Mouse (Mus musculus): Measurements from ENCODE around the gene Gldc.

Gldc gene

GRCm38 (mm10) chr19:30109122-30109521 lies 66.1 kb downstream of the Gldc start:
- no peak for DNase-seq (ENCODE audit: extremely low spot score, low read depth, low spot score)

DNA sequence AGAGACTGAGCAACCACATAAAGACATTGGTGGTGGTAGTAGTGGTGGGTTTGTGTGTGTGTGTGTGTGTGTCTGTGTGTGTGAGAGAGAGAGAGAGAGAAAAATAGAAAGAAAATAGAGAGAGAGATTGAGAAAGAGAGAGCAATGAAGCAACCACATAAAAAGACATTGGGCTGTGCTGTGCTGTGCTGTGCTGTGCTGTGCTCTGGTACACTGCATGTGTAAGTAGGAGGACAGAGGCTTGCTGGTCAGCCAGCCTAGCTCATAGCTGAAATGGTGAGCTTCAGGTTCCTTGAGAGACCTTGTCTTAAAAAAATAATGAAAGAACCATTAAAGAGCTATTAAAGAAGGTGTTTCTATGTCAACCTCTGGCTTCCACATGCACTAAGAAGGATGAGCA lies 66.6 kb downstream of the Gldc start:
- no peak for DNase-seq (ENCODE audit: extremely low spot score, low read depth, low spot score)

DNA sequence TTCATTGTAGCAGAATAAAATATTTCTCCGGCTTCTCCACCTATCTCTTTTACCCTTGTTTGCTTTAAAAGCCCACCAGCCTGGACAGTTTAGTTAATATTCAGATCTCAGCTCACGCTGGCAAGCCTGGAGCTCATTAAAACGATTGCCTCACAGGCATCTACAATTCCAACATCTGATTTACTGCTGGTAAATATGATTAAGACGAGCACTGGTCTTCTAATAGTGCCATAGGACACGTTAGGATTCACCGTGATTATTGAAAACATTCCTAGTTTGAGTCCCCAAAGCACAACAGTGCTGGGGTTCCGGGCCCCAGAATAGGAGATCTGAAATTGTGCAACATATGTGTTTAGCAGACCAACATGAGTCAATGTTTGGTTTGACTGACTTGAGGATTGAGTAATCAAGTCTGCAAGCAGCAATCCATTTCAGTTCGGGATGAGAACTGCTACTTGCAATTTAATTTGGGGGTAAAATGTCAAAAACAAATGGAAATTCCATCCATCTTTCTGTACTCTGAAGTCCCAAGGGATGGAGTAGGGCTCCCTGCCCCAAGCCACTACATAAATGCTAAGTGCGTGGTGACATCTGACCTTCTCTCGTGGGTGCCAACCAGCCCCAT lies 67.9 kb downstream of the Gldc start:
- no peak for DNase-seq (ENCODE audit: extremely low spot score, low read depth, low spot score)

DNA sequence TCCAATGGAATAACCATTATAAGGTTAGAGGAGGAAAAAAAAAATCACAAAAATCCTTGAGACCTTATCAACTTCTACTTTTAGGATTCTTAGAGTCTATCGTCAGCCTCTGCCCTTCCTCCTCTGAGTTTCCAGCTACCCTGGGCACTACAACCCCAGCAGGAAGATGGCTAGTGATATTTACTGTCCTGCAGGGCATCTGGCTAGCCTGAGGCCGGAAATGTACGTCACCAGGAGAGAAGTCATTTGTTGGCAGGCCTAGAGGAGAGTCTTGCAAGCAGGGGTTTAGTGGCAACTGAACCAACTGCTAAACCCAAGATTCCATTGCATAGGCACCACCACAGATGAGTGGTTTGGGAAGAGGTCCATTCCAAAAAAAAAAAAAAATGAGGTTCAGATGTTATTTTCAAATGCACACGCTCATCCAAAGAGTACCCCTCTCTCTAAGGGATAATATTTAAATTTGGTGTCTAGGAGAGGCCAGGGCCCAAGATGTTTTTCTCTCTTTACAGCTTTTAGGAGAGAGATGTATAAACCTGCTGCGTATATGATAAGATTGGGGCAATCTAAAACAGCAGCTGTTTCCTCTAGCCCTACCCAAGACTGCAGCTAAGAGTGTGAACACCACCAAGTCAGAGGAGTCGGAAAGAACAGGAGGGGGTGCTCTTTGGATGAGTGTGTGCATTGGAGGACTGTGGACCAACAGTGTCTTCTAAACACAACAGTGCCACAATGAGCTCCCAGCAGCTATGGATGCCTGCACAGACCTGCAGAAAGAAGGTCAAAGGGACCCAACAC lies 70.0 kb downstream of the Gldc start:
- DNase-seq (ENCODE audit: extremely low spot score, low read depth, low spot score) = no peak

DNA sequence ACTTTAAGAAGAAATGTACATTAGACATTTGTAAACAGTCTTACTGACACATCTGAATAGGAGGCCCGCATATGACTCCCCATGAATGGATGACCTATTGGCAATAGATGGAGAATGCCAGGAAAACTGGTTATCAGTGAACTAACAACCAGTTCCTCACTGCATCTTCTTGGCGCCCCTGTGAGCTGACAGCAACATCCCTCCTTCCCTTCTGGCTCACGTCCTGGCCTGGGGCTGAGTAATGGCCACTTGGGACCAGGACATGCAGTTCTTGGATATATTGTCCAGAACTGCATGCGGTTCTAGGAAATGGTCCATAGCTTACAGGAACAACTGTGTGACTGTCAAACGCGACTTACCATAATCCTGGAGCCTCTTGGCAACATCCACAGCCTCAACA lies 72.6 kb downstream of the Gldc start:
- DNase-seq (ENCODE audit: extremely low spot score, low read depth, low spot score) = no peak

- no peak for DNase-seq (ENCODE audit: extremely low spot score, low read depth, low spot score)
These were observed 74.7 kb downstream of the Gldc start for GRCm38 (mm10) chr19:30100571-30100970.

GRCm38 (mm10) chr19:30097039-30097438 lies 78.2 kb downstream of the Gldc start:
- DNase-seq (ENCODE audit: extremely low spot score, low read depth, low spot score) = no peak

DNA sequence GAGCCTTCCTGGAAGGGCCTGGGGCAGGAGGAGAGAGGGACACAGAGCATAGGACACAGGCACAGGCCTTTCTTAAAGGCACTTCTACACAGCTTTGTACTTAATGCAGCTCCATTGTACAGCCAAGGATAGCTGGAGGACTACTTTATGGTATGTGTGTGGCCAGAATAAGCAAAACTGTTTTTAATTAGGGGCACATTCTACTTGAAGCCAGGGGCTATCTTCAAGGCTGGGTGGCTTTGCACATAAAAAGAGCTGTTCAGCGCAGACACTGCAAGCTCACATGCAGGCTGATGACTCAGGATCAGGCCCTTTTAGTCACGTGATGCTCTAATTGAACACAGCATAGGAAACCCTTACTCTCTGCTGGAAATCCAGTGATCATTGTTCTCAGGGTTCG lies 79.0 kb downstream of the Gldc start:
- DNase-seq (ENCODE audit: extremely low spot score, low read depth, low spot score) = no peak

GRCm38 (mm10) chr19:30091644-30092295 lies 83.5 kb downstream of the Gldc start:
- no peak for DNase-seq (ENCODE audit: extremely low spot score, low read depth, low spot score)

GRCm38 (mm10) chr19:30090163-30090562 lies 85.1 kb downstream of the Gldc start:
- DNase-seq (ENCODE audit: extremely low spot score, low read depth, low spot score) = no peak

- DNase-seq (ENCODE audit: extremely low spot score, low read depth, low spot score) = no peak
These were observed 109.4 kb downstream of the Gldc start for GRCm38 (mm10) chr19:30065797-30066196.

- no peak for DNase-seq (ENCODE audit: extremely low spot score, low read depth, low spot score)
These were observed 121.0 kb downstream of the Gldc start for GRCm38 (mm10) chr19:30054218-30054617.

DNA sequence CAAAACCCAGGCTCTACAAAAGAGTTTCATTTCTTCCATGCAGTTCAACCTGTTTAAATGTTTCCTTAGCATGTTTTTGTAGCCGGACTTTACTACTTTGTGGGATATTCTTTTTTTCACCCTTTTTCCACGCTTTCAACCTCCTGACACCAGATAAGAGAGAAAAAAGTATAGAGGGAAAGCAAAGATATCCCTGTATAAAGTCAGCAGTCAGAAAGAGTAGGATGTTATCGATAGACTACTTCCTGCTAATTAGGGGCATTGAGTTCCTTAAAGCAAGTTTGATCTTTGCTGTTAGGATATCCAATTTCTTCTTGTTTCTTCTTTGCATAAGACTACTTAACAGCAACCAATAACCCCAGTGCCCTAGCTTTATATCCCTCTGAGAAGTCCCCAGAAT lies 123.8 kb downstream of the Gldc start:
- no peak for DNase-seq (ENCODE audit: extremely low spot score, low read depth, low spot score)

DNA sequence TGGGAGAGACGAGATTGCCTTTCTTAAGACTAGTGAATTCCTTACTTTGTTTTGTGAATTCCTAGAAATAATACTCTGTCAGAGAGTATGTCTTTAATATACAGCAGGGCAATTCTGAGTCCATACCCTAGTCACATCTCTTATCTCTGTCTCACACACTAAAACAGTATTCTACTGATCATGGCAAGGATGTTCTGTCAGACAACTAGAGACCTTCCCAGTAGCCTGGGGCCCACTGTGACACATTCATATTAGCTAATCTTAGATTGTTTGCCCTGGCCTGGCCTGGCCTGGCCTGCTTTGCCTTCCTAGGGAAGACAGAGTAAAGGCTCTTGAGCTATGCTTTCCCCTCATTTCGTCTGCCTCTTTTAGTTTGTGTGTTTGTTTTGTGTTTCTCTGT lies 124.6 kb downstream of the Gldc start:
- no peak for DNase-seq (ENCODE audit: extremely low spot score, low read depth, low spot score)
